Mouse (Mus musculus): ENCODE results near the gene Dnase2b.
A peak's percentile ranks its signal among the peaks of the same experiment; 100 is the strongest.

The Dnase2b gene

GRCm38 (mm10) chr3:146611821-146612220 is 3.6 kb downstream of the Dnase2b start:
- peak; percentile 92 for DNase-seq

- DNase-seq = peak; percentile 40
Observed at GRCm38 (mm10) chr3:146611261-146611660, 4.1 kb downstream of the Dnase2b start.

GRCm38 (mm10) chr3:146610322-146610721 is 5.1 kb downstream of the Dnase2b start:
- peak; percentile 49 for DNase-seq

- no peak for DNase-seq
Observed at GRCm38 (mm10) chr3:146607368-146607767, 8.0 kb downstream of the Dnase2b start.

- peak; percentile 70 for DNase-seq
Observed at GRCm38 (mm10) chr3:146604647-146605046, 10.7 kb downstream of the Dnase2b start.

GRCm38 (mm10) chr3:146602531-146602930 is 12.9 kb downstream of the Dnase2b start:
- DNase-seq = peak; percentile 55

- DNase-seq = no peak
Observed at GRCm38 (mm10) chr3:146601205-146601604, 14.2 kb downstream of the Dnase2b start.

- peak; percentile 76 for DNase-seq
Observed at GRCm38 (mm10) chr3:146599198-146599900, 16.0 kb downstream of the Dnase2b start.

- peak; percentile 25 for DNase-seq
Observed at GRCm38 (mm10) chr3:146598411-146598810, 17.0 kb downstream of the Dnase2b start.

- DNase-seq = peak; percentile 33
Observed at GRCm38 (mm10) chr3:146596864-146597263, 18.5 kb downstream of the Dnase2b start.

GRCm38 (mm10) chr3:146596387-146596786 is 19.0 kb downstream of the Dnase2b start:
- peak; percentile 79 for DNase-seq

- DNase-seq = peak; percentile 87
Observed at GRCm38 (mm10) chr3:146595440-146595839, 20.0 kb downstream of the Dnase2b start.

- peak; percentile 23 for DNase-seq
Observed at GRCm38 (mm10) chr3:146591601-146592000, 23.8 kb downstream of the Dnase2b start.

- peak; percentile 34 for DNase-seq
Observed at GRCm38 (mm10) chr3:146591159-146591558, 24.2 kb downstream of the Dnase2b start.

- DNase-seq = peak; percentile 69
Observed at GRCm38 (mm10) chr3:146589523-146589922, 25.9 kb downstream of the Dnase2b start.

GRCm38 (mm10) chr3:146586616-146587015 is 28.8 kb downstream of the Dnase2b start:
- no peak for DNase-seq

GRCm38 (mm10) chr3:146583908-146584307 is 31.5 kb downstream of the Dnase2b start:
- DNase-seq = no peak

- no peak for DNase-seq
Observed at GRCm38 (mm10) chr3:146583478-146583877, 31.9 kb downstream of the Dnase2b start.

GRCm38 (mm10) chr3:146580039-146580729 is 35.2 kb downstream of the Dnase2b start:
- peak; percentile 80 for DNase-seq

- DNase-seq = peak; percentile 71
Observed at GRCm38 (mm10) chr3:146577591-146577990, 37.8 kb downstream of the Dnase2b start.

- DNase-seq = no peak
Observed at GRCm38 (mm10) chr3:146571341-146571740, 44.1 kb downstream of the Dnase2b start.

GRCm38 (mm10) chr3:146570939-146571338 is 44.5 kb downstream of the Dnase2b start:
- DNase-seq = peak; percentile 48

GRCm38 (mm10) chr3:146570148-146570782 is 45.1 kb downstream of the Dnase2b start, which contains the start of gene Uox:
Gene Uox (plus strand): TSS chr3:146570426.
- peak; percentile 79 for DNase-seq

GRCm38 (mm10) chr3:146569594-146569993 is 45.8 kb downstream of the Dnase2b start:
- DNase-seq = peak; percentile 55

Data from heart, adult 11 months (tissue).